Mouse (Mus musculus) adrenal gland, postnatal 4 days (tissue): ENCODE data around the gene Grap. TPM values are rescaled to one million over a fixed set of nuclear protein-coding genes. Genes with fewer than 3 reads are reported as not detected.
A peak's percentile ranks its signal among the peaks of the same experiment; 100 is the strongest.
"Not testable (repeated sequence)": the region's sequence is repeated elsewhere in the genome, so short reads cannot be mapped to it uniquely, and the experiment has no call there.

Experiments used
- DNase-seq, 2 experiments: peaks; one replicate each; pipeline ENCODE4 v3.0.0; 2021 to 2022; ENCODE audit warnings: low spot score in 2 of 2, mixed read lengths in 2 of 2
- long read RNA-seq, 2 experiments: library from polyadenylated mRNA; stranded (forward); transcript quantifications; one replicate each; pipeline ENCODE4 v2.0.0; 2021
- total RNA-seq, 2 experiments: library from RNA; stranded (reverse); gene quantifications; 2 replicates each; pipeline ENCODE4 v1.2.3; 2021

The Grap gene
- total RNA-seq, result 10 to 100 TPM in 1 of 2 experiments, 1 to 10 TPM in 1; 9.1 to 10.8 TPM
- long read RNA-seq, experiment 1, transcript Grap-201 (5 exons, 1,662 nt), result major isoform, 19 of 23 reads
- long read RNA-seq, experiment 1, partial matches to known transcripts, result 0 of 23 reads
- long read RNA-seq, experiment 1, other reads (novel, unspliced or antisense), result 4 of 23 reads
- long read RNA-seq, experiment 2, transcript Grap-201 (5 exons, 1,662 nt), result major isoform, 19 of 26 reads
- long read RNA-seq, experiment 2, partial matches to known transcripts, result 2 of 26 reads
- long read RNA-seq, experiment 2, other reads (novel, unspliced or antisense), result 5 of 26 reads

GRCm38 (mm10) chr11:61652686-61653447 is at the start of gene Grap:
TSS of gene Grap (plus strand) at chr11:61653265.
- no peak for DNase-seq

DNA sequence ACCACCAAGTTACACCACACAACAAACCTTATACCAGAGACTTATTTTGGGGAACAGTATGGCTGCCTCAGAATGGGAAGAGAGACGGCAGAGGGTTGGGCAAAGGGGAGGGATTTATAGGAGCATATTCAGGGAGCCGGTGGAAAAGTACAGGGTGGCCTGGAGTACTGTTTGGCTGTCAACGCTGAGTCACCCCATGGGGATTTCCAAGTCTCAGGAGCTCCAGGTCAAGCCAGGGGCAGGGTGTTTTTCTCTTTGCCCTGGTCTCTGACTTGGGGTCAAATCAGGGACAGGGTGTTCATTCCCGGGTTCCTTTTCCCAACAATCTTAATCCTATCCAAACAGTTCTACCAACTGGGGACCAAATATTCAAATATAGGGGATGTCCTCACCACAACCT is 45.0 kb upstream of the Grap start:
- no peak for DNase-seq

DNA sequence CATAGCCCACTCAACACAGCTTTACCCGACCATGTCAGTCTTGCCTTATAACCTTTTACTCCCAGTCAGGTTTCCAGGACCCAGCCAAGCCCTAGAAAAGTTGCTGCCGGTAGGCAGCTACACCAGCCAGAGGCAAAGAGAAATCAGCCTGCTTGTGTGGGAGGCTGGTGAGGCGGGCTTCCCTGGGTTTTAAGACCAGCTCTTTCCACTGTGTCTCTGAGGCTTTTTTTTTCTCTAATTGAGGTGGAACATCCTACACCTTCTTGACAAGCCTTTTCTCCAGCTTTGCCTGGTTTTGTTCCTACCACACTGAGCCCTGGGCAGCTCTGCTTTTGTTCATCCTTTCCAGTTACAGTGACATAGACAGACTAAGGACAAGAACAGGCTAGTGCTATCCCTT is 41.9 kb upstream of the Grap start:
- no peak for DNase-seq

GRCm38 (mm10) chr11:61612116-61612635 is 40.9 kb upstream of the Grap start:
- DNase-seq, result no peak

GRCm38 (mm10) chr11:61614401-61614800 is 38.7 kb upstream of the Grap start:
- no peak for DNase-seq

DNA sequence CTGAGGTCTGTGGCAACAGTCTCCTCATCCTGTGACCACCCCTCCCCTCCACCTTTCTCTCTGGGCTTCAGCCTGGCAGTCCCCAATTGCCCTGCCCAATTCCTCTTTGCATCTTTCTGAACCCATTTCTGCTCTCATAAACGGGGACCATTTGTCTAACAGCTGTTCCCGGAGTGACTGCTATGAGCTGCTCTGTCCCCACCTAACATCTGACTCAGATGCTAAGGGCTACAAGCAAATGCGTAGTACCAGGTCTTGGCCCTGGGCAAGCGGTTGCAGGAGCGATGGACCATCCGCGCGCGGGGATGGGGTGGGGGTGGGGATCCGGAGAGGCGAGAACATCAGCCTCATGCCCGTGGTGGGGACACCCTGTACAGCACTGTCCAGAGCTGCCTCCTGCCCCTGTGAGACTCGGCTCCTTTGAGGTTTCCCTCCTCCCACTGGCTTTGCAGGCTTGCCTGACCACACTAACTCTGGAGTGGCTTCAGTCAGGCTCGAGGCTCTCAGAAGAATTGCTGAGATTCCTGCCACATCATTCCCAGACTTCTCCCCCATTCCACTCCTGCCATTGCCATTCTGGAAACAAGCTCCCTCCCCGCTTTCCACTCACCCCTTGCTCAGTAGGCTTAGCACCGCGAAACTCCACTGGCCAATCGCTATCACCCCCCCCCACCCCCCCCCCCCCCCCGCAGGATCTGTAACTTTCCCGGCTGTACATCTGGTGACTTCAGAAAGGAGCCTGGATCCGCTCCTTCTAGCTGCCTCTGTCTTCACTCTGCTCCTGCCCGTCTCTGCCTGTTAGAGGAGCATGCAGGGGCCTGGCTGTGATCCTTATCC is 37.2 kb upstream of the Grap start:
- no peak for DNase-seq

- no peak for DNase-seq
Measured at GRCm38 (mm10) chr11:61616523-61617292, 36.4 kb upstream of the Grap start.

- no peak for DNase-seq
Measured at GRCm38 (mm10) chr11:61617293-61617975, 35.6 kb upstream of the Grap start.

- DNase-seq, result no peak
Measured at GRCm38 (mm10) chr11:61618131-61618530, 34.9 kb upstream of the Grap start.

GRCm38 (mm10) chr11:61618571-61618970 is 34.5 kb upstream of the Grap start:
- no peak for DNase-seq

- no peak for DNase-seq
Measured at GRCm38 (mm10) chr11:61619356-61619755, 33.7 kb upstream of the Grap start.

DNA sequence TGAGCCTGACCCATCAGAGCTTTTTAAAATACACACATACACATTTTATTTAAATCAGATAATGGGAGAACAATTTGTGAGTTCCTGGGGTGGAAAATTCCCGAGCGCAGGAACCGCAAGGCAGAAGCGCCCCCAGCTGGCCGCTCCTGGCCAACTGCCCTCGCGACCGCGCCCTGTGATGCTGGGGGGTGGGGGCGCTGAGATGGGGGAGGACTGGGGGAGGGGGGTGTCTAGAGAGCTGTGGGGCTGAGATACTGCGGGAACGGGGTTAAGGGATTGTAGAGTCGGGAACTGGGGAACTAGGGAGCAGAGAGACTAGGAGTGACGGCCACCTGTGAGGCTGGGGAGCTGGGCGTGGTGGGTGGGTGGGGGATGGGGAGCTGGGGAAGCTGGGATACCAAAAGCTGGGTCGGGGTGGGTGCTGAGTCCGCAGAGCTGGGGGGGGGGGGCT is 33.2 kb upstream of the Grap start:
- peak; percentile 24 to 25 for DNase-seq

GRCm38 (mm10) chr11:61620254-61620670 is 32.8 kb upstream of the Grap start:
- DNase-seq, result peak; percentile 32 to 58

- DNase-seq, result no peak
Measured at GRCm38 (mm10) chr11:61620762-61621161, 32.3 kb upstream of the Grap start.

GRCm38 (mm10) chr11:61625136-61625535 is 27.9 kb upstream of the Grap start:
- no peak for DNase-seq

DNA sequence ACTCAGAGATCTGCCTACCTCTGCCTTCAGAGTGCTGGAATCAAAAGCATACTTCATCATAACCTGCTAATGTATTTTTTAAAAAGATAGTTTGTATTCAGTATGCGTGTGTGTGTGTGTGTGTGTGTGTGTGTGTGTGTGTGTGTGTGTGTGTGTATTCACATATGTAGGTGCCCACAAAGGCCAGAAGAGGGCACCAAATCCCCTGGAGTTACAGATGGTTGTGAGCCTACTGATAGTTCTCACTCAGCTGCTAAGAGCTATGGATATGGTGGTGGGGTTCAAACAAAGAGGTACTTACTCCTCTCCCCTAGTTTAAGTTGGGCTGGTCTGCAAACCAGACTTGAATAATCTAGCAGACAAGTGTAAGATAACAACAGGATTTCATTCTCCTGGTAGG is 26.6 kb upstream of the Grap start:
- no peak for DNase-seq

DNA sequence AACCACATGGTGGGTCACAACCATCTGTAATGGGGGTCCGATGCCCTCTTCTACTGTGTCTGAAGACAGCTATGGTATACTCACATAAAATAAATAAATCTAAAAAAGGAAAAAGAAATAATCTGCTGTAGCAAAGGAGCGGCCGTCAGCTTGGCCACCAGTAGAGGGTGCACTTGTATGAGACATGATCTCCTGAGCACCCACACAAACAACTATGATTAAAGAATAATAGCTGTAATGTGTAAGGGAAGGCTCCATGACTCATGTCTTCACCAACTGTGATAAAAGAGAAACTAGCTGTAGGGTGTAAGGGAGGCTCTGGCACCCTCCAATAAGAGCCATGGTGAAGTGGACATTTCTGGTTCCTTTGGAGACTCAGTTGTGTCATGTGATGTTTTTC is 23.4 kb upstream of the Grap start:
- DNase-seq, result no peak

GRCm38 (mm10) chr11:61636309-61636708 is 16.8 kb upstream of the Grap start:
- DNase-seq, result not testable (repeated sequence)

DNA sequence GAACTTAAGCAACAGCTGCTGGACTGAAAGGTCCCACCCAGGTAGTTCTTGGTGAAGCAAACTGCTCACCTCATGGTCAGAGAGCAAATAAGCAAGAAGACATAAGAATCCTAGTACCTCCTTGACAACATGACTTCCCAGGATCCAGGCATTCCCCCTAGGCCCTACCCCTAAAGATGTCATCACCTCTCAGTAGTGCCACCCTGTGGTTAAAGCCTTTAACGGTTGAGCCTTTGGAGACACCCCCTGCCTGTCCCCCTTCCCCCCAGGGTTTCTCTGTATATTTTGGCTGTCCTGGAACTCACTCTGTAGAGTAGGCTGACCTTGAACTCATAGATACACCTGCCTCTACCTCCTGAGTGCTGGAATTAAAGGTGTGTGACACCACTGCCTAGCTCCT is 15.7 kb upstream of the Grap start:
- DNase-seq, result no peak

DNA sequence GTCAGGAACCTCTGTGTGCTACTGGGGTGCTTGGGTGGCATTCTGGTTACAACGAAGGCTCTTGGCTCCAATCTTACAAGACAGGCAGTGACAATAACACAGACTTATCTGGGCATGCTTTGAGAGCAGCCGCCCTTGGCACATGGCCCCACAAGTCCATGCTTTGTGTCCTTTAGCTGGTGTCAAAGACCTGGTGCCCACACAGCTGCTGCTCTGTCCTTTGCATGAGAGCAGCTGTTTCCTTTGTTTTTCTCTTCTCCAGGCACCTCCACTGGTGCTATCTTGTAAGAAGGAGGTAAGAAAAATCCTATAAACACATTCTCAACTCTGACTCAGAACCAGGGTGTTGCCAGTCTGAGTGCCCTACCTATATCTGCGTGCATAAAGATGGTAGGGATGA is 15.2 kb upstream of the Grap start:
- no peak for DNase-seq
